Mouse (Mus musculus): ENCODE measurements around the gene Cry1.

GRCm38 (mm10) chr10:85186499-85186794 is 1.6 kb upstream of the Cry1 start:
- no peak for TF ChIP-seq POLR2A (IDR thresholded peaks at IDR 0.05; ENCODE audit: insufficient read depth, low read length)
- TF ChIP-seq CTCF (IDR thresholded peaks at IDR 0.05; ENCODE audit: low read depth, low read length), result no peak
